Mouse (Mus musculus): Measurements from ENCODE around the gene Tenm2.

Gene Tenm2

DNA sequence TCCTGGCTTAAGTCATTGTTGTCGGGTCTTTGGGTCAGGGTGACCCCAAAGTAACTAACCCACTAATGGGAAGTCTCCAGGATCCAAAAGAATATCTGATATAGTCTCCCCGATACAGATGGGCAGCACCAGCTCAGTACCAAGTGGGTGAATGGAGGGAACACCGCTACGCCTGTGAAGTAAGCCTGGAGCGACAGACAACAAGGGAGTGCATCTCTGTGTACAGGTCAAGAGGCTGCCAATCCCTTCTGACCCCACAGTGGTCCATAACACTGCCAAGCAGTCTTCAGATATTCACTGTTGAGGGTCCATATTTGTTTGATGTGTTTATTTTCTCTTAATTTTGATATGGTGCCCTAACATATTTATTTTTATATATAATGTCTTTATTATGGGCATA is 754.7 kb downstream of the Tenm2 start:
- no peak for DNase-seq (ENCODE audit: low spot score)

DNA sequence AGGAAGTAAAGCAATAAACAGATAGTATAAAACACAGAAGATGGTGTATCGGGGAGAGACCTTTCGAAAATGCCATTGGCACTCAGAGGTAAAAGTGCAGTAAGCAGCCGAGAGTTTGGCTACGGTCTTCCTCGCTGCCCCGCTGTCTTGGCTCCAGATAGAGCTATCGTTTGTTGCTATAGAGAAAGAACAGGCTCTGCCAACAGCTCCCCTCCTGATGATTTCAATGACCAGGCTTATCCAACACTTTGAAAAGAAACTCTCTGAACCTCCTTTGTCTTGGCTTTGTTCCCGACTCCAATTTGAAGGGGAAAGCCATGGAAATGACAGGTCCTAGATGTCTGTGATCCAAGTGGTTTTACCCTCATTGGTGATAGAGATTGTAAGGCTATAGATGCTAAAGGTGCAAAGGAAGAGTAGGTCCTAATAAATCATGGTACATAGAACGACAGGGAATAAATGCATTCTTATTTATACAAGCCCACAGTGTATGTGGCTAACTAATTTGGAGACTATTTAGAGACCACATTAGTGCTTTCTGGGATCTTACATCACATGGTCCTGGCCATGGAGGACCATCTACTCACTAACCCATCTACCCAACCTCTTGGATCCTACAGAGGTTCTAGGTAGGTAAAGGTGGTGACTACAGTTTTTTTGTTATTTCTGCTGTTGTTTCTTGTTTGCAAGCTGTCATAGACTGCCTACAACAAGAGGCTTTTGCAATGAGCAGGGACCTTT is 765.8 kb downstream of the Tenm2 start:
- no peak for DNase-seq (ENCODE audit: low spot score)

DNA sequence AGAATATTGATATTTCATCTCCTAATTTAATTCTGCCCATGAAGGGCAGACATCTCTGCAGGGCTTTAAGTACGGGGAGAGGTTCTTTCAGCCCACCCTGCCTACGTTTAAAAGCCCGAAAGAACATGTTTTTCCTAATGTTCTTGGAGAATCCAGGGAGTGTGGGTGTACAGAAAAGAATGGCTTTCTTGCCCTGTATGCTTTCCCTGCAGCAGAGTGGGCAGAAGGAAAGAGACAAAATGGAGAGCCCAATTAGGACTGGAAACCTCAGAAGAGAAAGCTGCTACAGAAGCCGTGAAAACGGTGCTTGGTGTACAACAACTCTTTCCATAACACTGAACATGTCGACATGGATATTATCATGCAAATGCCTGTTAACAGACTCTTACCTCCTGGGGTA is 777.3 kb downstream of the Tenm2 start:
- DNase-seq (ENCODE audit: low spot score): no peak

DNA sequence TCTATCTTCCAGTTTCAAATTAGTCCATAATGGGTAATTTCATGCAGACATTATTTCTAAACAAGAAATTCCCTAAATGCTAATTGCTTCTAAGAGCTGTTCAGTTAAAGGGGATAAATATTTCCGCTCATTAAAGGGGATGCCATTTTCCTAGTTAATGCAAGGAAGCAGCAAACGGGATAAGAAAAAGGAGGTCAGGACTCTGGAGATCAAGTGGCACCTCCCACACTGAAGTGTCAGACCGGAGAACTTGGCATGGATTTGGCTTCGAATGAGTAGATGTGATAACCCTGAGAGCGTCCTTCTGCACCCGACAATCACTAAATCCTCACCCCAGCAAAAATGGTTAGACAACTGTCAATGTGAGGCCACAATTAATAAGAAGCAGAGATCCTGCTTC is 781.7 kb downstream of the Tenm2 start:
- DNase-seq (ENCODE audit: low spot score): no peak

DNA sequence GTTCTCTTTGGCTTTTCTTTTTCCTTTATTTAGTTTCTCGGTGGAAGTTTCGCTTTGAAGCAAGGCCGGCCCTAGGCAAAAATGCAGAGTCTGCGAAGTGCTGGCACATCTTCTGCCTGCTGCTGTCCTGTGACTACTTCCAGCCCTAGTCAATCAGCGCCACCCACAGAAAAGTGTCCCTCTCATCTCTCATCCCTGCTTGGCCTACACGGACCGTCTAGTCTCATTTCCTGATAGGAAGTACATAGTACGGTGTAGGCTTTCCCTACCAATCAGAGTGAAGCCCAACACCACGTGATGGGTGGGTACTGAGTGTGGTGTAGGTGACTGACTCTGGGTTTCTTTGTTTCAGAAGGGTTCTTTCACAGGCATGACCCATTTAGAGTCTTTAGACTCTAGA is 783.3 kb downstream of the Tenm2 start:
- DNase-seq (ENCODE audit: low spot score): no peak

DNA sequence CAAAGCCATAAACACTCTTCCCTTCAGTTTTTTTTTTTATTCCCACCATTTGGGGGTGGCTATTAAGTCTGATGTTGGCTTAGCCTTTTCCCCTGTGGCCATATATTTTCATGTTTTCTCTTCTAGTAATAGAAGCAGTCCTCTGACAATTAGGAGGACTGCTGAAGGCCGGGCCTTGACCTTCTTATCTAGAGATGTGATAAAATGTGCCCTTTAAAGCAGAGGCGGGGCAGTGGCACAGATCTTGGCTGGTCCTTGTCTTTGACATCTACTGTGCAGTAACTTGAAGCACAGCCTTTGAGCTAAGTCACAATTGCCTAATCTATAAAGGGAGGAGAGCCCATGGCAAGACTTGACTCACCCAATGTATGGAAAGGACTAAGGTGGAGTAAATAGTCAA is 789.4 kb downstream of the Tenm2 start:
- no peak for DNase-seq (ENCODE audit: low spot score)

DNA sequence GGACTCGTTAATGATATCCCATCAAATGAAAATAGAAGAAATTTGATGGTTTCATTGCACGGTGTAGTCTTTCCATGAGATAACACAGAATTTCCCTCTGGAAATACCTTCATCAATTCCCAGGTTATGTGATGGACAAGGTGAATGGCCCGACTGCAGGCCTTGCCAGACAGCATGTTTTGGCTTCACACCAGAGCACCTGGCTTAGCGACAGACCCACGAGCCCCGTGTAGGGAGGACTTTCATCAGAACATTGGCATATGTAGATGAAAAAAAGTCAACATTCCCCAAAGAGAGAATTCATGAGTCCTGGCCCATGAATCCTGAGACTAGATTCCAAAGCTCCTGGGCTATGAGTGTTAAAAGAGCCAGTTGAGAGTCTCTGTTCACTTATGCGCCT is 791.9 kb downstream of the Tenm2 start:
- no peak for DNase-seq (ENCODE audit: low spot score)

DNA sequence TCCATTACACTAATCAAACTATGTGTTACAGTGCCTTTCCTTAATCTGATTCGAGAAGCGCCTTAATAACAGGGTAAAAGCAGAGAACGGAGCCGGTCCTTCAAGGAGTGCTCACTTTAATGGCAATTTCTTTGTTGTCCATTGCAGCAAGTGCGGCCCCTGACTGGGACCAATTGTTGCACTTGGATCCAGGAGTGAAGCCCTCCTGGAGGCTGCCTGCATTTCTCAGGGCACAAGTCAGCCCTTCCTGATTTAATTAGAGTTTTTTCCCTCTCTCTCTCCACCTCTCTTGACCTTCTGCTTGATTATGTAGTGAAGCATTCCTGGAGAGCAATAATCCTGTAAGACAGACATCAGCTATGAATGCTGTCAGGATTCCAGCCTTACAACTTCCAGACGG is 794.0 kb downstream of the Tenm2 start:
- DNase-seq (ENCODE audit: low spot score): no peak

DNA sequence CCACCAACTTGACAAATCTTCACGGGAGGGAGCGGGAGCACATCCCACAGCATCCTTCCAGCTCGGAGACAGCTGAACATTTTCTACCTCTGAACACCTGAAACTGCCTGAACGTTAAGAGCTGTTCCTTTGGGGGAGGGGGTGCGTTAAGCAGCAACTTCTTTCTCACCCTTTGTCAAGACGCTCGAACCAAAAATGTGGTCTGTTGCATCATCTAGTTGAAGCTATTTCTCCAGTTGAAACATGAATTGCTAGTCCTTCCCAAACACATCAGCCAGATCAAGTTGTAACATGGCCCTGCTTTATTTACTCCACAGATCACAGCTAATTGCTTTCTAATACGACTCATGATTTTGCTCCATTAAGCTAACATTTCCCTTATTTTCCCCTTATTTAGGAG is 799.5 kb downstream of the Tenm2 start:
- DNase-seq (ENCODE audit: low spot score): no peak

DNA sequence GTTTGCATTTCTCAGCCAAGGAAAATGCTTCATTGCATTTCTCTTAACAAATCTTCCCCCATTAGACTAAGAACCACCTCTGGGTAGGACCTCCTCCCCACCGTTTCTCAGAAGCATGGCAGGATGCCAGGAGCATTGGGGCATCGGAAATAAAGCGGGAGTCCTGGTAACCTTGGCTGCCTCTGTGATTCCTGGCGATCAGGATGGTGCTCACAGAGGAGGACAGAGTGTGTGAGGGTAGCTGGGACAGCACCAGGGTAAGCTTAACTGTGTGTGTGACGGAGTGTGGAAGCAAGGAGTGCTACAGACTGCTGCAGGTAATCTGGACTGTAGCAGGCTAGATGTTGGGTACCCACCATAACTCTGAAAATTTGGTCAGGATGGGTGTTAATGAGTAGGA is 806.8 kb downstream of the Tenm2 start:
- DNase-seq (ENCODE audit: low spot score): no peak

DNA sequence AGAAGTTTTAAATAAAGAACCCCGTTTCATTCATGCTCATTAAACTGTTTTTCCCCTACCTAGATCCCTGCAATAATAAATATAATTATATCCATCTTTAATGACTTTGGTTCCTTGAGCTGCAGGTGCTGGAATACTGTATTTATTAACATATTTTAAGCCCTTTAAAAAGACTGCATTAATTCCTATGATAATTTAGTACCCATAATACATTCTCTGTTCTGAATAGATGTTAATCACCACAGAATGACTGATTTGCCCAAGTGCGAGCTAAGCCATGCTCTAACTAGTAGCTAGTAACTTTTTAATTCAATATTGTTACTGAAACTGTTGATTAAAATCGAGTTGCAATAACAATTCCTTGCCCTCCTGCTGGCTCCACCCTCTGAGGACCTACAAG is 810.8 kb downstream of the Tenm2 start:
- DNase-seq (ENCODE audit: low spot score): no peak

DNA sequence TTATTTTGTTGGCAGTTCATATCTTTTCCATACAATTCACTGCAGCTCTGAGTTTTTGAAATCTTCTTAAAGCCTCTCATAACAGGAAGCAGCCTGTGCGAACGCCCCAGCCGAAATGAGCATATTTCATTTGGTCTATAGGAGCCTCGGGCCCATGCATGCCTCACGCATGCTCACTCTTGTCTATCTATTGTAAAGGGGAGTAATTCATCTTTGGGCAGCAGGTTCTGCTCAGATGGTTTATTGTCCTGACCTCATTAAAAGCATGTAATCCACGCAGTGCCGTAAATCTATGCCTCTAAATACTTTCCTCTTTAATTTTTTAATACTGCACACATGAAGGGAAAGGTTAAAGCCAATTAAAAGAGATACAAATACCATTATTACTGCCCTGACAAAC is 815.7 kb downstream of the Tenm2 start:
- DNase-seq (ENCODE audit: low spot score): no peak

DNA sequence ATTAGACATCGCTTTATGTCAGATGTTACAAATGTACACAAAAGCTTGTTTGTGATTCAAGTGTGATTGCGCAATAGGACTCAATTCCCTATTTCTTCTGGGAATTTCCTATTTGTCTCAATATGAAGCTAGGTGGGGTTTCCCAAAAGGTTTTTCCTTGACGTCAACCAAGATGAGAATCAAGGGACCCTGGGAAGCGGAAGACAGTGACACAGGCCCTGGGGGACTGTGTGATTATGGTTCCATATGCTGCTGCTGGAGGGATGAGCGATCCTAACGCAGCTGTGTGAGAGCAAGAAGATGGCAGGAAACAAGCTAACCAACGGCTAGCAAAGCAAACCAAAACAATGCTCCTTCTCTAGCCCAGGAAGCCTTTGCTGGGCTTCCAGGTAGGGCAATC is 820.5 kb downstream of the Tenm2 start:
- DNase-seq (ENCODE audit: low spot score): no peak

DNA sequence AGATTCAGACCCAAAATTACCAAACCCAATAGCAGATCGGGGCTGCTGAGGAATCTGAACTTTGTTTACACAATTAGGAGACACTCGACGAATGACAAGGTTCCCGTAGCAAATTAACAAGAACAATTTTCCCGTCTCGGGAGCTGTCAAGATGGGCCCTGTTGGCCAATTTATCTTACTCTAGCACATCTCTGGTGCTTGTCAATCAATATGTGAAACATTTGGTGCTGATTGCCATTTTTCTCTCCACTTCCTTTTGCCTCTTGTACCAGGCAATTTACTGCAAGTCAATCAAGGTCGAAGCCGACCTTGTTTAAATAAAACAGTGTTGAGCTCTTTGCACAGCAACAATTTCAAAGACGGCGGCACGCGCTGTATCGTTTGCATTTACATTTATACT is 824.9 kb downstream of the Tenm2 start:
- no peak for DNase-seq (ENCODE audit: low spot score)

DNA sequence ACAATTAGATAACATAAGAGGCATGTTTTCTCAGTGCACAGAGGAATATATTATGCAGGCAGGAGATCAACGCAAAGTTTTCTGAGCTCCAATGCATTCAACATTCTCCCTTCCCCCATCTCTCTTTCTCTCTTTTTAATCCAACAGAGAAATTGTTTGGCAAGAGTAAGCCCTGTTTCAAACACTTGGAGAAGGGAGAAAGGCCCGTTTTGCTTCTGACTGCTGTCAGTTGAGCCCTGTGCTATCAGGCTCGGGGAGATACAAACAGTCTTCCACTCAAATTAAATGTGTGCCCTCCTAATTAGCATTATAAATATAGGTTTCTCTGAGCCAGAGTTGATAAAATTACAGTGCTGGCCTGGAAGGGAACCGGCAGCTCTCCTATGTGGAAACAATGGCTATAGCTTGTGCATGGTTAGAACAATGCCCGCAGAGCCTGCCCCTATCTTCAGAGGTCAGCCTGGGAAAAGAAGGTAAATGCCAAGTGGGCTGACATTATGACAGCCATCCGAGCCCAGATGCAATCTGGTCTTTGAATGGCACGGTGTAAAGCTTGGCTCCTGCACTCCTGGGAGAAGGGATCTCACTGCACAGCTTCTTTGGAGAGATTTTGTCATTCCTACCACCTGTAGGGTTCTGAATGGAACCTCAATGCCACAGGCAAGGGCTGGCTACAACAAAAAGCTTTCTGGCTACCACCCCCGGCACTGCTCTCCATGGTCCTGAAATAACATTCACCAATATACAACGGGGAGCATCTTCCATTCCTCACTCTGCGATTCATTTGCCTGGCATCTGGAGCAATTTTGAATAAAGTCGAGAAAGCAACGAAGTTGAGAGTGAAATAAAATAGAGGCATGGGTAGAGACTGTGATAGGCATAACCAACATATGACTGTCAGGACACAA is 839.7 kb downstream of the Tenm2 start:
- no peak for DNase-seq (ENCODE audit: low spot score)

DNA sequence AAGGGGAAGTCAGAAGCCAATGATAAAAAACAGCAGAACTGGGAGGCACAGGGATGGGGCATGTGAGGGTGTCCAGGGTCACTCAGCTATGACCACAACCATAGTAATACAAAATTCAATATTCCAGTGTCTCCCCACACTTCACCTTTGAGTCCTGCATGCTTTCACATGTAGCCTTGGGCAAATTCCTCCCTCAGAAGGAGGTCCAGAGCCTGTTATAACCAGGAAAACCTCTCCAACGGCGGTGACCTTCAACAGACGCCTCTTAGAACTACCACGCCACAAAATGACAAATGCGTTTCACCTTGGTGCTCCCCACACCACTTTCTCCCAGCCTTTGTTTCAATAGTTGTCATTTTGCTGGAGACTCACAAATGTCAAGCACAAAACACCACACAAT is 851.1 kb downstream of the Tenm2 start:
- DNase-seq (ENCODE audit: low spot score): no peak

DNA sequence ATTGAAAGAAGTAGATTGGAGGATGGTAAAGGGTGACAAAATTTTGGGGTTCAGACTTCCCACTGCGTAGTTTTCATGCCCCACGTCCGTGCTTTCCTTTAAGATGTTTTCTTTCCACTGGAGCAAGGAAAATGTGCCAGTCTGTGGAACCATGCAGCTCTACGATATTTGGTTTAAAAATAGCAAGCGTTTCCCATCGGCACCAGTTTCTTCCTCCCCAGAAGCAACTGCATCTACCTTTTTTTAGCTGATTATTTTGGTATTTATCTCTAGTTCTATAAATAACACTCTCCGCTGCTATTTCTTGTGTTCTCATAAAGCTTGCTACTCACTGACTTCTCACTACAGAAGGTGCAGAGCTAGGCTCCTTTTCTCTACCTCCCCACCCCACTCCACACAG is 864.0 kb downstream of the Tenm2 start:
- no peak for DNase-seq (ENCODE audit: low spot score)

DNA sequence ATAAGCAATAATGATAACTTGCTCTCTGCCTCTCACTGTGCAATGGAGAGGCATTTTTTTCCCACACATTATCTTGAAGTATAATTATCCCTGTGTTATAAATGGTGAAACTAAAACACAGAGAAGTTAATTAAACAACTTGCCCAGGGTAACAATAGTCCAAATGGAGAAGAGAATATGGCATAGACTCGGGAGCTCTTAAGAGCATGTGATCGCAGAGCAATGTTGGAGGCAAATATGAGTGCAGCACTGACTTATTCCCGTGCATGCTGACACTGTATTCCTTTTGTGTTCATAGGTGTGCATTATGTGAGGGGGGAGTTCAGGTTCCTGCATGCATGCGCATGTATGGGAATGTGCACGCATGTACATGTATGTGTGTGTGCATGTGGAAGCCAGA is 870.7 kb downstream of the Tenm2 start:
- DNase-seq (ENCODE audit: low spot score): no peak

DNA sequence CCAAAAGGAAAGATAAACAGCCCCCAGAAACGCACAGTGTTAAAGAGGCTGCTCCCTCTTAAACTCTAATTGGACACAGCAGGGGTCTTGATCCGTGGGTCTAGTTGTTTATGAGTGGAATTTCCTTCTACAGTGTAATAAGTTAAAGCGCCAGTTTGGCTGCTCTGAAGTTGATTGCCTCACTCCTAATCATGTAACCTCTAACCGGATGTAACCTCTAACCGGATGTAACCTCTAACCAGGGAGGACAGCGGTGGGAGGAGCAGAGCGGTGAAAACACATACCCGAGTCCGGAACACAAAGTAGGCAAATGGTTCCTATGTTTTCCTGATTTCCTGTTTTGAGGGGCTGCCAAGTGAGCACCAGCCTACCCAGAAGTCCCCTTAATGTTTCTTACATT is 871.3 kb downstream of the Tenm2 start:
- DNase-seq (ENCODE audit: low spot score): no peak

DNA sequence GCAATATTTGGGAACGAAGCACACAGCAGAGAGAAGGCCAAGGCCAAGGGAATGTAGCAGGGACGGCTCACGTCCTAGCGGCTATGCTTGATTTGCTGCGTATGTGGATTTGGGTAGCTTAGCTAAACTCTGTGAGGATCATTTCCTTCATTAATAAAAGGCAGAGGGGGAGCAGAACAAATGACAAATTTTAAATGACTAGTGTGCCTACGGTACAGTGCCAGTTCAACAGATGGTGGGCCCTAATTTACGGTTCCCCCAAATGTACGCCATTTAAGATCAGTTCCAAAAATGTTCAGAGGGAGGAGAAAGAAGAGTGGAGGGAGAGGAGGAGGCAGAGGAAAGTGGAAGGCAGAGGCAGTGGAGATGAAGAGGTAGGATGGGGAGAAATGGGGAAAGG is 873.2 kb downstream of the Tenm2 start:
- no peak for DNase-seq (ENCODE audit: low spot score)

DNA sequence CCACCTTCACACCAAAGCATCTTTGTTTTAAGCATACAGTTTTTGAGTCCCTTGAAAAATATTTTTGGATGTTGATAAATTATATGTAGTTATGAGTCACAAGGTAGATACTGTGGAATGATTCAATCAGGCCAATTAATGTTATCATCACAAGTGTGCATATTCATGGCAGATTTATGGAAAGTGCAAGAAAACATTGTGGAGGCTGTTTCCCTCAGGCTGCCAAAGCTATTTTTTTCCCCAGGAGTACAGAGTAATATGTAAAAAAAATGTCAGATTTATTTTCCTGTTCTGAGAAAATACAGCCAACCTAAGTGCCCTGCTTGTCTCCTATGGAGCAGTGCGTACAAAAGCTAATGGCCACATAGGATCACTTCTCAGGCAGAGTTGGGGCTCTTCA is 882.5 kb downstream of the Tenm2 start:
- DNase-seq (ENCODE audit: low spot score): no peak

DNA sequence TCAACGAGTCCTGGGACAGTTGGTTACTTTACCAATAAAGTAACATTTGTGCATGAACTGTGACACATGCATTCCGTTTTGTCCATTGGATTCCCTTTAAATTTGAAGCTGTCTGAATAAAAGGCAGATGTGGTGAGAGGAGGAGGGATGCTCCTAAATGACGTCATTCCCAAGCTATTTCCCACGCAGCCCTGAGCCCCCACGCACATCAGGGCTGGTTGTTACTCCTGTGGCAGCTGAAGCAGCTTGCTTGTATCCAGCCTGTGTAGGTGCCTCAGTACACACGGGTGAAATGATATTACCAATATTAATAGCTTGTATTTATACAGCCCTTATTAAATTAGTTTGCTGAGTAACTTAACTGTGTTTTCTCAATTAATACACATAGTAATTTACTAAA is 884.0 kb downstream of the Tenm2 start:
- DNase-seq (ENCODE audit: low spot score): no peak

DNA sequence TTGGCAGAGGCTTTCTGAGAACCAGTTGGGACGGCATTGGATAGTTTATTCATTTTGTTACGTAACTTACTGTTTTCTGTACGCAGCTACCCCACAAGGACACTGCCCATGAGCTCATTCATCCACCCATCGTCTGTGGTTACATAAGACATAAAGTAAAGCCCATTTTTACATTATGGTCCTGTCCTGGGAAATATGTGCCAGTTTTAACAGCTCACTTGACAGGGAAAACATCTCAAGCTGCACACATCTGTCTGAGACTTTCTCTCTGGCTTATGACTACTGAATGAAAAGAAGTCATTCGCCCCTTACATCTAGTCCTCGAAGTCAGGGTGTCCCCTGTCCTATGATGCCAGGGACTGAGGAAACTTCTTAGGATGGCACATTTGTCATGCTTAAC is 884.4 kb downstream of the Tenm2 start:
- no peak for DNase-seq (ENCODE audit: low spot score)

DNA sequence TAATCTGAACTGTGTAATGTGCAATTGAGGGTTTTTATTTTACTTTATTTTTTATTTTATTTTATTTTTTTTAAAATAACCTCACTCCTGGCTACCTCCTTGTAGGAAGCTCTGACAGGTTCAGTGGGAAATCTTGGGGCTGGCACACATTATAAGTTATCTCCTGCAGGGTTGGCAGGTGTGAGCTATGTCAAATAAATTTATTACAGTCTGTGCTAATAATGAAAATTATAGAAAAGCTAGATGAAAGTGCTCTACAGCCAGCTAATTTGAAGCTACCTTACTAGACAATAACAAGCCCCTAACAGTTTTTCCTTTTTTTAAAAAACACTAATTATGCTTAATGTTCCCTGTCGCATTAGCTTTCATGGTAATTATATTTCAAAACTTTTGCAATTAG is 885.5 kb downstream of the Tenm2 start:
- no peak for DNase-seq (ENCODE audit: low spot score)

Data from ovary, adult 18-20 months (tissue).